Mouse (Mus musculus) adrenal gland, postnatal 25 days (tissue): ENCODE data around the gene Gm44502. TPM values are rescaled to one million over a fixed set of nuclear protein-coding genes. Genes with fewer than 3 reads are reported as not detected.

Experiments used
- DNase-seq: peaks from one replicate; pipeline ENCODE4 v3.0.0; 2021; ENCODE audit warnings: mixed read lengths
- total RNA-seq: library from RNA; stranded (reverse); gene quantifications from 2 replicates; pipeline ENCODE4 v1.2.3, GENCODE M21; 2021

The Gm44502 gene
- total RNA-seq, 1 experiment from 2014 or later, result not detected

GRCm38 (mm10) chr15:89399716-89400115 is 29.8 kb downstream of the Gm44502 start:
- no peak for DNase-seq

- no peak for DNase-seq
Measured at GRCm38 (mm10) chr15:89398146-89398545, 31.4 kb downstream of the Gm44502 start.

- DNase-seq, result no peak
Measured at GRCm38 (mm10) chr15:89396883-89397282, 32.6 kb downstream of the Gm44502 start.

GRCm38 (mm10) chr15:89390081-89390480 is 39.4 kb downstream of the Gm44502 start:
- DNase-seq, result no peak

- DNase-seq, result no peak
Measured at GRCm38 (mm10) chr15:89387127-89387526, 42.4 kb downstream of the Gm44502 start.

- no peak for DNase-seq
Measured at GRCm38 (mm10) chr15:89384617-89385016, 44.9 kb downstream of the Gm44502 start, which contains the start of gene Klhdc7b. Gene Klhdc7b, plus strand, starts transcription at chr15:89384917.

- no peak for DNase-seq
Measured at GRCm38 (mm10) chr15:89379429-89379828, 50.1 kb downstream of the Gm44502 start.

GRCm38 (mm10) chr15:89378831-89379401 is 50.6 kb downstream of the Gm44502 start, which contains the start of gene Odf3b:
Gene Odf3b, minus strand, starts transcription at chr15:89379282.
- DNase-seq, result no peak

- DNase-seq, result no peak
Measured at GRCm38 (mm10) chr15:89377938-89378828, 51.3 kb downstream of the Gm44502 start.

- DNase-seq, result no peak
Measured at GRCm38 (mm10) chr15:89377362-89377761, 52.1 kb downstream of the Gm44502 start.

GRCm38 (mm10) chr15:89376957-89377356 is 52.5 kb downstream of the Gm44502 start, which contains the start of gene Tymp:
Gene Tymp, minus strand, starts transcription at chr15:89377039.
- no peak for DNase-seq

GRCm38 (mm10) chr15:89376040-89376439 is 53.5 kb downstream of the Gm44502 start:
- DNase-seq, result no peak

- DNase-seq, result no peak
Measured at GRCm38 (mm10) chr15:89374801-89375534, 54.5 kb downstream of the Gm44502 start.

- DNase-seq, result no peak
Measured at GRCm38 (mm10) chr15:89374340-89374739, 55.2 kb downstream of the Gm44502 start.

GRCm38 (mm10) chr15:89373762-89374248 is 55.7 kb downstream of the Gm44502 start, which contains the start of gene Sco2:
Gene Sco2, minus strand, starts transcription at chr15:89373846.
- DNase-seq, result peak; percentile 95

- DNase-seq, result peak; percentile 87
Measured at GRCm38 (mm10) chr15:89373027-89373761, 56.3 kb downstream of the Gm44502 start.

GRCm38 (mm10) chr15:89372536-89372935 is 57.0 kb downstream of the Gm44502 start:
- DNase-seq, result no peak

GRCm38 (mm10) chr15:89372068-89372467 is 57.4 kb downstream of the Gm44502 start:
- DNase-seq, result no peak
